1 mouse cellular context compared by ENCODE assay signal in genomic region chr5:129128310-129128709, GRCm38 (mm10). TPM values are rescaled to one million over a fixed set of nuclear protein-coding genes. Genes with fewer than 3 reads are reported as not detected.
"Had no signal": no experiment of that assay in that cellular context is flagged by ENCODE, and none has a peak within 500 bp of the region (broad histone marks: within the 10 kb centered on the region; RNA-seq: fewer than 3 reads in every experiment).

No protein-coding gene starts in this region.

RNA-seq across cellular contexts. Expression of gene Adgrd1, which starts 31.8 kb away (rescaled TPM):
- total RNA-seq: monocyte, adult 5-6 weeks had no signal
